Mouse (Mus musculus) liver, embryonic 14.5 days (tissue): ENCODE measurements around the gene Smc6.

Experiments used
- CTCF ChIP-seq: IDR thresholded peaks from 2 replicates; pipeline ENCODE4 v1.5.1; 2016; ENCODE audit warnings: antibody characterized with exemption, low read depth, control low read depth
- EP300 ChIP-seq: IDR thresholded peaks from 2 replicates; pipeline ENCODE4 v1.6.1; 2016; ENCODE audit warnings: antibody characterized with exemption, low read depth

GRCm38 (mm10) chr12:11279886-11280285 lies 14.2 kb downstream of the Smc6 start:
- TF ChIP-seq CTCF (no peak), EP300 (no peak)
